Mouse (Mus musculus) heart, postnatal 0 days (tissue): ENCODE measurements around the gene Nup214.

Experiments used
- CTCF ChIP-seq: IDR thresholded peaks from 2 replicates; pipeline ENCODE4 v1.5.1; 2016; ENCODE audit warnings: antibody characterized with exemption, control low read depth, low read depth
- EP300 ChIP-seq: IDR thresholded peaks from 2 replicates; pipeline ENCODE4 v1.6.1; 2016; ENCODE audit warnings: antibody characterized with exemption, low read depth

DNA sequence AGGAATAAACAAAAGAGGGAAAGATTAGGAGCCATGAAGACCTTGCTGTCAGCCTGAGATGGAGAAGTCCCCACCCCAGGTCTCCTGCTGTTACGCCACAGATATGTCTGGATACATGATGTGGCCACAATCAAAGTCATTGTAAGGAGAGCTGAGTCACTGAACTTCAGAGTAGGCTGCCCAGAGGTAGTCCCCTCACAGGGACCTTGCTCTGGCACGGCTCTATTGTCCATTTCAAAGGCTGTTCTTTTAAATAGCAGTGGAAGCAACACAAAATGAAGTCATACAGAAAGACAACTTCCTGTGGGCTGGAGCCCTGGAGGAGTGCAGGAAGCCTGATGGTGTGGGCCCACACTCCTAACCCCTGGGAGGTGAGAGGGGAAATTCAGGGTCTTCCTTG, 87.0 kb downstream of the Nup214 start:
- no peak for TF ChIP-seq CTCF
- TF ChIP-seq EP300, result no peak
